Mouse (Mus musculus): ENCODE results near the gene Nars2.

The Nars2 gene

GRCm38 (mm10) chr7:97072061-97072460 lies 120.8 kb downstream of the Nars2 start:
- no peak for DNase-seq (ENCODE audit: low spot score)

- peak; percentile 31 for DNase-seq (ENCODE audit: low spot score)
These were observed 123.7 kb downstream of the Nars2 start for GRCm38 (mm10) chr7:97074974-97075373.

GRCm38 (mm10) chr7:97076977-97077376 lies 125.7 kb downstream of the Nars2 start:
- no peak for DNase-seq (ENCODE audit: low spot score)

- no peak for DNase-seq (ENCODE audit: low spot score)
These were observed 127.4 kb downstream of the Nars2 start for GRCm38 (mm10) chr7:97078685-97079084.

- peak; percentile 67 for DNase-seq (ENCODE audit: low spot score)
These were observed 127.8 kb downstream of the Nars2 start for GRCm38 (mm10) chr7:97079145-97079544.

GRCm38 (mm10) chr7:97079651-97080365 lies 128.5 kb downstream of the Nars2 start:
- DNase-seq (ENCODE audit: low spot score), result no peak

- DNase-seq (ENCODE audit: low spot score), result no peak
These were observed 129.4 kb downstream of the Nars2 start for GRCm38 (mm10) chr7:97080621-97081241.

- peak; percentile 57 for DNase-seq (ENCODE audit: low spot score)
These were observed 130.1 kb downstream of the Nars2 start, which contains the start of gene Gab2 for GRCm38 (mm10) chr7:97081242-97081958. Gene Gab2 (plus strand): TSS chr7:97081586.

GRCm38 (mm10) chr7:97081959-97082218 lies 130.6 kb downstream of the Nars2 start:
- DNase-seq (ENCODE audit: low spot score), result no peak

GRCm38 (mm10) chr7:97082219-97083101 lies 131.2 kb downstream of the Nars2 start:
- DNase-seq (ENCODE audit: low spot score), result peak; percentile 74

GRCm38 (mm10) chr7:97083579-97083978 lies 132.3 kb downstream of the Nars2 start:
- DNase-seq (ENCODE audit: low spot score), result peak; percentile 31

- peak; percentile 66 for DNase-seq (ENCODE audit: low spot score)
These were observed 132.9 kb downstream of the Nars2 start for GRCm38 (mm10) chr7:97084181-97084580.

GRCm38 (mm10) chr7:97085291-97085690 lies 134.0 kb downstream of the Nars2 start:
- peak; percentile 31 for DNase-seq (ENCODE audit: low spot score)

- no peak for DNase-seq (ENCODE audit: low spot score)
These were observed 142.9 kb downstream of the Nars2 start for GRCm38 (mm10) chr7:97094241-97094640.

GRCm38 (mm10) chr7:97108119-97108518 lies 156.8 kb downstream of the Nars2 start:
- DNase-seq (ENCODE audit: low spot score), result no peak

Measured in lung, postnatal 25 days (tissue).